Mouse (Mus musculus): ENCODE measurements around the gene Sowahb. TPM values are rescaled to one million over a fixed set of nuclear protein-coding genes. Genes with fewer than 3 reads are reported as not detected.
"Not testable (repeated sequence)": the region's sequence is repeated elsewhere in the genome, so short reads cannot be mapped to it uniquely, and the experiment has no call there.

Sowahb gene
- total RNA-seq, 2 experiments from 2014 or later, result not detected

DNA sequence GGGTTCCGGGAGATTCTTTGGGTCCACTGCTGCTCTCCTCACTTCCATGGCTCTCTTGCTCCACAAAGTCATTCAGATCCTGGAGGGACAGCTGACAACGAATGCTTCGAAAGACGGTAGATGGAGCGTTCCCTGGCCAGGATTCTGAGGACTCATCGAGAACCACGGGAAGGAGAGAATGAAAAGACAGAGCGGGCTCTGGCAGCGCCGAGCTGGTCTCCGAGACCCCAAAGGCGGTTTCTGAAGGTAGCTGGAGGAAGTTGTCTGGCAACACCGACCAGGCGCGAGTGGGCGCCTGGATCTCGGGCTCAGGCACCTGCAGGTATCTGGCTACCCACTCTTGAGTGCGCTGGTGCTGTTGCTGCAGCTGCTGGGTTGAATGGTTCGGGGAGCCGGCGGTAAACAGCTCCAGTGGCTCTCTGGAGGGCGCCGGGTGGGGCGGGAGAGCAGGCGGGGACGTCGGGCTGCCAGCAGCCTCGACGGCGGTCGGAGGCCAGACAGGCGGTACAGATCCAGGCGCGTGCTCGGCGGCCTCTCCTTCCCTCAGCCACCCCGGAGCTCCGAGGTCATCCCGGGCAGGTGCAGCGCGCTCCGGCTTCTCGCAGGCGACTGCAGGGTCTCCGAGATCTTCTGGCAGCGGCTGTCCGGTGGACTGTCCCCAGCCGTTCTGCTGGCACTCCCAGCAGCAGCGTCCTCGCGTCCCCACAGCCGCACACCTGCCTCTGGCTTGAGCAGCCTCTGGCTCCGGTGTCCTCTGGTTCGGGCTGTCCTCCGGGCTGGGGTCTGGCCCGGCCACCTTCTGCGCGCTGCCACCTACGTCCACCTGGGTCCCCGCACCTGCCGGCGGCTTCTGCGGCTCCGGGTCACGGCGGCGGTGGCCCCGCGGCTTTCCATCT lies 886 bp downstream of the Sowahb start:
- ATAC-seq (replicated peaks; ENCODE audit: poor library complexity, severe bottlenecking), result peak; percentile 23; the same call in 1 of the 2 replicates

DNA sequence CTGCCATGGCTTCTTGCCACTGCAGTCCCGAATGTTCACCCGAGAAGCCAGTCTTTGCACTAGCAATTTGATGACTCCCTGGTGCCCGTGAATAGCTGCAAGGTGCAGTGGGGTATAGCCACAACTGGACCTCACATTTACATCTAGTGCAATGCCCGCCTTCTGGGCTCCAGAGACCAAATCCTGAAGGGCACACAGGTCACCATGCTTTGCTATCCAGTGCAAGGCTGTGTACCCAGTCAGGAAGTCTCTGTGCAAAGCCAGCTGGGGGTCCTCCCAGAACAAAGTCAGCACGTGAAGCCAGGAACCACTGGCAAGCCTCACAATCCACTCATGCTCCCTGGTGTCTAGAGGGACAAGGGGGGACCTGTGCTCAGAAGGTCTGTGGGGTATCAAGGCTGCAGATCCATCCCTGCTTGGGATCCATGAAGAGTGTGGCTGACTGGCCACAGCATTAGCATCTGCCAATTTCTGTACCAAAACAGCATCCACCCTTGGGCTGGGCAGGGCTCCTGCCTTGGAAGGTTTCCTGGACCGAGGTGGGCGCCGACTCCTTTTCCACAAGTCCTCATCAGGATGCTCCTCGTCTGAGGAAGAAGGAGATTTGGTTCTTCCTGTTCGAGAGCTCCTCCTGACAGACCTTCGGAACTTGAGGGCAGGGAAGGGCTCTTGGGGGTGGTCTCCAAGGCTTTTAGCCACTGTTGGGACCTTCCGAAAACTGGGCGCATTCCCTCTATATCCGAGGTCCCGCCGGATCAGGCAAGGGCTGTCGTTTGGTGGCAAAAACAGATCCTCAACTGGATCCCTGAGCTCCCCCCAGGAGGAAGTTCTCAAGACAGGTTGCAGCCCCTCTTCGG lies 1.8 kb downstream of the Sowahb start:
- no peak for ATAC-seq (replicated peaks; ENCODE audit: poor library complexity, severe bottlenecking)

DNA sequence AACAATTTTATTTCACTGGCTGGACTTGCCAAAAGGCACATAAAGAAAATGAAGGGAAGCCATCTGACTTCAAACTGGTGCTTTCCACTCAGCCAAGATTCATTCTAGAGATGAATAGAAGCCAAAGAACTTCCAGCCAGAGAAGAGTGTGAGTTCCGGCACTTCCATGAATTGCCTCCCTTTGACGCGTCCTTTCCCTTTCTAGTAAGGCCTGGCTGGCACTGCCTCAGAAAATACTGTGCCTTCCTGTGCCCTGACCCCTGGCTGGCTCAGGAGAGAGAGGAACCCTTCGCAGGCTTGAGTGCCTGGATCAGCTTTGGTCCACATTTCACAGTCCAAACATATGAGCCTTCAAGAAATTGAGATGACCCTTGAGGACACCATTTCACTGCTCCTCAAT lies 2.8 kb downstream of the Sowahb start:
- ATAC-seq (replicated peaks; ENCODE audit: poor library complexity, severe bottlenecking), result no peak

DNA sequence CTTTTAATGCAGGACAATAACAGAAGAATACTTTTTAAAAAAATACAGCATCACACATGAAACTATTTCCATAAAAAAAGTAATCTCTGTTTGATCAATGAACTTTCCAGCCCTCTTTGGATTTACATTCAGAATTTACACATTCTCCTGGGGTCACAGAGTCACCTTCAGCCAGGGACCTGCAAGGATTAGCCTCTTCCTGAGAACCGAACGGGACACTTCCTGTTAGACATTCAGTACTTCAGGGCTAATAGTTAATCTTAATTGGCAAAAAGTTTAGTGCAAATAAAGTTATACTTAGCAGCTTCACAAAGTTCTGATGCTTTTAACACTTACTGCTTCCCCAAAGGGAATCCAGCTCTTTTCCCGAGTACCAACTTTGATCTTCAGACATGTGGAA lies 3.5 kb downstream of the Sowahb start:
- ATAC-seq (replicated peaks; ENCODE audit: poor library complexity, severe bottlenecking), result no peak

DNA sequence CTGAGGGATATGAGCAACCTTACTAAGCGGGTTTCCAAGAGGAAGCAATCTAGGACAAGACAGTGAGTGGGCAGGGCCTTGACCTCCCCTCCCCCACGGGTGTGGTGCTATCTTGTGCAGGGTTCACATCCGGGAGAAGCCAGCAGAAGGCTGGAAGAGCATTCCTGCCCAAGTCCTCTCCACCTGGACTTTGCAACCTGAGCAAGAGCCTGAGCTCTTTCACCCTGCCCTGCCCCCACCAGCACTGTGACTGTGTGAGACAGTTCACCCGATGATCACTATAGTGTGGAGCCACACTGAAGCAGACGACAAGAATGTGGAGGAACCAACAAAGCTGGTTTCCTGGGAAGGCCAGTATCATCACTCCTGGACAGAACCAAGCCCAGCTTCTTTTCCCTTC lies 4.7 kb downstream of the Sowahb start:
- ATAC-seq (replicated peaks; ENCODE audit: poor library complexity, severe bottlenecking), result no peak

DNA sequence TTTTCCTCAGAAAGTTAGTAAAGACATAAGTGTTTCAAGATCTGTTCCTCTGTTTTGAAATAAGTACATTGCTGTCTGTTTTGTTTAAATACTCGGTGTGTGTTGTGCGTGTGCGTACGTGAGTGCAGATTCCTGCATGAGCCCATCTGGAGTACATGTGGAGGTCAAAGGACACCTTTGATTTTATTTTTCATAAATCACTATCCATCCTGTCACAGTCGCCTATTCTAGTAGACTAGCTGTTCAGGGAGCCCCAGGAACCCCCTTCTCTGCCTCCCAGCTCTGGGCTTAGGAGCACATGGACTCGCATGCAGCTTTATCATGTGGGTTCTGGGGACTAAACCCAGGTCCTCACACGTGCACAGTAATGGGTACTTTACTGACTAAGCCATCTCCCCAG lies 8.6 kb downstream of the Sowahb start:
- no peak for ATAC-seq (replicated peaks; ENCODE audit: poor library complexity, severe bottlenecking)

DNA sequence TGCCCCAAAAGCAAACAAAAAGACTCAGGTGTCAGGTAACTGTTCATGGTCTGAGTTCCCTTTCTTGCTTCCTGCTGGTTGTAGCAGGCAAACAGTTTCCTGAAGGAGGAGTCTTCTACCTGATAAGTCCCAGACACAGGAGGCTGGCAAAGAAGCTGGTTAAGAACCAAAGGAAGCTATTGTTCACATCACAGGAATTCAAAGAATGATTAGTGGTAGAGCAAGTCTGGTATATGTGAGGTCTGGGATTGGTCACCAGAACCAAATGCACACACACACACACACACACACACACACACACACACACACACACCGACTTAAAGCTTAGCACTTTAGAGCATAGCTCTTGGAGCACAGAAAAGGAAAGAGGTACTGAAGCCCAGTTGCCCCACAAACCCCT lies 9.5 kb downstream of the Sowahb start:
- ATAC-seq (replicated peaks; ENCODE audit: poor library complexity, severe bottlenecking), result no peak

DNA sequence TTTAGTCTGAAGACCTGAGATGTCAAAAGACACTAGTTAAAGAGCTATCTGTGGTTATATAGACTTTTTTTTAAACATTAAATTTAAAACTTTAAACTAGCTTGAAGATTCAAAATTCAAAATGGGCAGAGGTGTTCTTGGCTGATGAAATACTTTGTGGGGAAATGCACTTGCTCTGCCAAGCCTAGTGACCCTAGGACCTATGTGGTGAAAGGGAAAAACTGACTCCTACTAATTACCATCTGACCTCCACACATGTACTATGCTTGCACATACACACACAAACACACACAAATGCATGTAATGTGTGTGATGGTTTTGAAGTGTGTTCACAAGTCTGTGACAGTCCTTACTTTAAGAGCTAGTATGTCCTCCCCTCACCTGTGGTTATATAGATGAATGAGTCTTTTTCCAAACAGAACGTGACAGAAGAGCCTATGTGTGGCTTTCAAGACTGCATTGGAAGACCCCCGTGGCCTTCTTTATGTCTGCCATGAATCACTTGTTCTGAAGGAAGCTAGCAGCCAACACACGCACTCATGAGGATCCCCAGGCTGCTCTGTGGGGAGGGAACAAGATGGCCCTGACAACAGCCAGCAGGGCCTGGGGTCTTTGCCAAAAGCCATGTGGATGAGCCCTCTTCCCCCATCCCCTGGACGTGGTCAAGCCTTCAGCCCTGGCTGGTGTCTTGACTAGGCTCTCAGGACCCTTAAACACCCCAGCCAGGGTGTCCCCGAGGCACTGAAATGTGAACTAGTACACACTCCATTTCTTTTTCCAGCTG lies 11.5 kb downstream of the Sowahb start:
- no peak for ATAC-seq (replicated peaks; ENCODE audit: poor library complexity, severe bottlenecking)

DNA sequence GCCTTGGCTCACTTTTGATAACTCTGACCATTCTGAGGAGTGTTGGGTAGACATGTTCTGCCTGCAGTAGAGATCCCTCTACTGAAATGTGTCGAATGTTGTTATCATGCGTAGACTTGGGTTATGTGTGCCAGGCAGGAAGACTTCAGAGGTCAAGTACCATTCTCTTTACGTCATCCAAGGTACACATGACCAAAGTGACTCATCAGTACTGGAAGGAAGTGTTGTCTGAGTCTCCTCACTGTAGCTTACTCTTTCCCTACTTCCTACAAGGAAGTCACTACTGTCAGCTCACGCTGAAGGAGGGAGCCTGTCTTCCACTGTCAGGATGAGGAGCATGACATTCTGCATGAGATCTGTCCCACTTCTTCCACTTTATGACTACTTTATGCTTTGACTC lies 12.2 kb downstream of the Sowahb start:
- ATAC-seq (replicated peaks; ENCODE audit: poor library complexity, severe bottlenecking), result 0 out of 2 replicates have a peak, but pooled peaks have one; percentile 35

DNA sequence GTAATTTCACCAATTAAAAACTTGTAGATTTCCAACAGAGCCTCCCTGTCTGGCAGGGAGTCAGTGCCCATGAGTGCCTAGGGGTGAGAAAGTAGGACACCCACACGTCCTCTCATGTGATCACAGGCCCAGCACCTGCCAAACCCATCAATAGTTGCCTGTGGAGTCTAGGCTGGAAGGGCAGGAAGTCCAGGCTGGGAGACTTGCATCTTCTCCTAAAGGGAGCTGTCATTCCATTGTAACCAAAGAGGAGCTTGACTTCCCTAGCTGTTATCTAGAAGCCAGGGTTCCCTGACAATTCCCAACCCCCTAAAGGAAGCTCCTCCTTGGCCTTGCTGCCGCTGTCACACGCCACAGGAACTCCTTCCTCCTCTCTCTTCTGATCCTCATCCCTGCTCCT lies 14.0 kb downstream of the Sowahb start:
- ATAC-seq (replicated peaks; ENCODE audit: poor library complexity, severe bottlenecking), result no peak

DNA sequence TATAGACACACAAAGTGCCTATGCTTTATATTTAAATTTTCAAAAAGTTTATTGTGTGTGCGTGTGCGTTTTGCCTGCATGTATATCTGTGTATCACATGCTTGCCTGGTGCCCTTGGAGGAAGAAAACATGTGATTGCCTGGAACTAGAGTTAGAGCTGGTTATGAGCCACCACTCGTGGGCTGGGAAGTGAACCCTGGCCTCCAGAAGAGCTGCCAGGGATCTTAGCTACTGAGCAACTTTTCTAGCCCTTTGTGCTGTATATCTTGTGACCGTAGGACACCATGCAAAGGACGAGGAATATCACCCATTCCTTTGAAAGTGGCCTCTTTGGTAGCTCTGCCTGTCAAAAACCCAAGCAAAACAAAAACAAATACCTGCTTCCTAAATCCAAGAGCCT lies 14.4 kb downstream of the Sowahb start:
- no peak for ATAC-seq (replicated peaks; ENCODE audit: poor library complexity, severe bottlenecking)

DNA sequence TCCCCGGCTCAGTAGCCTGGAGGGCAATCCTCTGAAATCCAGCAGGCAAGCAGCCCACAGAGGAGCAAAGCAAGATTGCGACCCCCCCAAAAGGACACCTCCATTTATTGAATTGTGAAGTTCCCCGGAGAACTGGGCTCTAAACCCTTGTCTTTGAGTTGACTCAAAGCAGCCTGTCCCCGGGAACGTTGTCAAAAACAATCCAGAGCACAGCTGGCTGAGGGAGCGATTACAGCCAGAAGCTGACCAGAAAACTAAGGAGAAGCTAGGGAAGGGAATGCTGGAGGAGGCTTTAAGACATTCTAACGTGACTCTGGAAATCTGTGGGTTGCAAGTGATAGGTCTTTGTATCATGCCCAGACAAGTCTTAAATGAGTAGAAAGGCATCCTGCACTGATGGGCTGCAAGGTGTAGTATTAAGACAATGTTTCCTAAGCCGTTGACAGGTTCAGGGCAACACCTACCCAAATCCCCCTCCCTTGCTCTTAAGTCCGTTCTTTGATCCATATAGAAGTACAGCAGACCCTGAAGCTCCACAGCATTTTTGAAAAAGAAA lies 17.6 kb downstream of the Sowahb start:
- ATAC-seq (replicated peaks; ENCODE audit: poor library complexity, severe bottlenecking), result no peak

DNA sequence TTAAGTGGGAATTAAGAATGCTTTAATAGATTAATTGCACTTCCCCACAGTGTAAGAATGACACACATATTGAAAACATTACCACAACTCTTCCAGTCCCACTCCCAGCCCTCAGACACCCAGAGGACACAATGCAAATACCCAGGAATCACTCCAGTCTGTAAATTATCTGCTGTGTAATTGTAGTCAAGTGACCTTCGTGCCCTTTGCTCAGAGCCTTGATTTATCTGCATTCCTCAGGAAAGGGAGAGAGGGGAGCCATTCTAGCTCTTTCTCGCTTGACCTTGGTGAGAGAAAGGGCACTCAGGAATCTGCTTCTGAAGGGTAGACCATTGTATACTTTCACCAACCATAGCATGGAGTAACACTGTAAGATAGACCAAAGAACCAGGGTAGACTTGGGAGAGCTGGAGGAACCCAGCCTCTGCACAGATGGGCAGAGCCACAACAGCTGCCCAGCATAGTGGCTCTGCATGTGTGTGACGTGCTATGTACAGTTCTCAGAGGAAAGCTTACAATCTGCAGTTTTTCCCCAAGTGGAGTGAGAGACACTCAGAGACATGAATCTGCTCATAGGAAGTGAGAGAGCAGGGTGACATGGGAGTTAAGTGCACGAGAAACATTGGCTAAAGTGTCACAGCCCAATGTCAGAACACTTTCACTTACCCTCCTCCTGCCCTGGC lies 18.2 kb downstream of the Sowahb start:
- 0 out of 2 replicates have a peak, but pooled peaks have one; percentile 22 for ATAC-seq (replicated peaks; ENCODE audit: poor library complexity, severe bottlenecking)

DNA sequence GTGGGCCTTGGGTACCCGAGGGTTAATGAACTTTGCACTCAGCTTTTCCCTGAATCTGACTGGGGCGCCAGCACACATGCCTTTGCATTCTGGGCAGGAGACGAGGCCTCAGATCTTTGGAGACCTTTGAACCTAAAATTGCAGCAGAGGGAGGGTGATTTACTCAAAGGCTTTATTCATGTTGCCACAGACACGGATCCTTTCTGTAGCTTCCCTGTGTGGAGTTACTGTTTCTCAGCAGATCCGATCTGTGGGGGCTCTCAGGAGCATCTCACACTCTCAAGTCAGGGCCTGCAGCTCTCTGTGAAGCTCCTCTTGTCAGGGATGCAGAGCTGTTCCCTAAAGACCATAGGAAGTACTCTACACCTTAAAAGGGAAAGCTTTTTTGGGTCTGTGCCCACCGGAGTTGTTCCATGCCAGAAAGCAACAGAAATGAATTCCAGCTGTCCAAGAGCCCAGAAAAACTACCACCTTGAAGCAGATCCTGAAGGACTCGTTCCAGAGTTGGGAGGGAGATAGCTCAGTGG lies 20.0 kb downstream of the Sowahb start:
- ATAC-seq (replicated peaks; ENCODE audit: poor library complexity, severe bottlenecking), result no peak

DNA sequence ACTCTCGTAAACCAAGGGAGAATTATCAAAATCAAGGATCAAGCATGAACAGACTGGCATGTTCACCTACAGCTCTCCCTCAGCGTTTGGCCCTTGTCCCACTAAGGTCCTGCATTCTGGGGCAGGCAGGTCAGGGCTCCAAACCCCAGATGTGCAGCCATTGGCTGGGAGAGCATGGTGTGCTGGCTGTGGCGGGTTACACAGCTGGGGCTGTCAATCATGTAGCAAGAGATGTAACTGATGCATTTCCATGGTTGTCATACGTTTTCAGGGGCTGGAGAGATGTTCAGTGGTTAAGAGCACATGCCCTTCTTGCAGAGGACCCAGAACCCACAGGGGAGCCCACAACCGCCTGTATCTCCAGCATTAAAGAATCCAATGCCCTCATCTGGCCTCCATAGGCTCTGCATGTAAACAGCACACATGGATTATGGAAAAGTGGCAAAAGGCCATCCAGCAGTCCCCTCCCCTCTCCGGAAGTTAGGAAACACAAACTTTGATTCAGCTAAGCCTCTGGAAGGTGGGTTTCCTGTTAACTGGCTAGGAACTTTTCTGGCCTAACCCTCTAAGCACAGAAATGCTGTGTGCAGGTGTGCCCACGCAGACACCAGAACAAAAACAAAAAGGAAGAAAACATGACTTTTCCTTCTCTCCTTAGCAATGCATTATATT lies 22.6 kb downstream of the Sowahb start:
- ATAC-seq (replicated peaks; ENCODE audit: poor library complexity, severe bottlenecking), result no peak

DNA sequence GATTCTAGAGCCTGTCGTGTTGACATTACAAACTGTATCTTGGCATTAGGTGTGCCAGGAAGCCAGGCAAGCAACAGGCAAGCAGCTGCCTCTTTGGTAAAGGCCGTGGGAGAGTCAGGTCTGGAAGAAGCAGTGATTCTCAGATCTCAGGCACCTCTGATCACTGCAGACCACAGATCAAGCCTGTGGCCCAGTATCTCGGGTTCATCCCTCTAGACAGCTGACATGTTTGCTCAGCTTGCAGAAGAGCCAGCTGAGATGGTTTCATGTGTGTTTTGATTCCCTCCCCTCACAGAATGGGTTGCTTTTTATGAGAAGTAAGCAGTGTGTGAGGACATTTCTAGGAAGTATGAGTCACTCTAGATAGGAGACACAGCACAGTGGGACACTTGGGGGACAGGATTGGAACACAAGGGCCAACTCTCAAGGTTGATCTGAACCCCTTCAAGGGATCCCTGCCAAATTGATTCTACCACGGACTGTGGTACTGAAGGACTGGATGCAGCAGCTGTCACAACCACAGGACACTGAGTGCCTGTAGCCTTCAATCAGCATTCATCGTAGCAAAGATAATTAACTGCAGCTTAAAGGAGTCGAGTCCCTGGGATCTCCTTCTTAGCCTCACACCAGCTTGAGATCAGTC lies 24.7 kb downstream of the Sowahb start:
- no peak for ATAC-seq (replicated peaks; ENCODE audit: poor library complexity, severe bottlenecking)

DNA sequence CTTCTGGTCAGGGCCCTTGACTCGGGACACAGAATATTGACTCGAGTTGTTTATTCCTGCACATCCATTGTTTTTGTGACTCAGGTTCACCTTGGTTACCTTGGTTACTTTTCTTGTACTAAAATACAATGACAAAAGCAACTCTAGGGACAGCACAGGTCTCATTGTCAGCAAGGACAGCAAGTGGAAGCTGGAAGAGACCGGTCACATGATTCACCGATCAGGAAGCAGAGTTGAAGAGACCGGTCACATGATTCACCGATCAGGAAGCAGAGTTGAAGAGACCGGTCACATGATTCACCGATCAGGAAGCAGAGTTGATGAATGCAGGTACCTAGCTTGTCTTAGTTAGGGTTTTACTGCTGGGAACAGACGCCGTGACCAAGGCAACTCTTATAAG lies 25.6 kb downstream of the Sowahb start:
- not testable (repeated sequence) for ATAC-seq (replicated peaks; ENCODE audit: poor library complexity, severe bottlenecking)

DNA sequence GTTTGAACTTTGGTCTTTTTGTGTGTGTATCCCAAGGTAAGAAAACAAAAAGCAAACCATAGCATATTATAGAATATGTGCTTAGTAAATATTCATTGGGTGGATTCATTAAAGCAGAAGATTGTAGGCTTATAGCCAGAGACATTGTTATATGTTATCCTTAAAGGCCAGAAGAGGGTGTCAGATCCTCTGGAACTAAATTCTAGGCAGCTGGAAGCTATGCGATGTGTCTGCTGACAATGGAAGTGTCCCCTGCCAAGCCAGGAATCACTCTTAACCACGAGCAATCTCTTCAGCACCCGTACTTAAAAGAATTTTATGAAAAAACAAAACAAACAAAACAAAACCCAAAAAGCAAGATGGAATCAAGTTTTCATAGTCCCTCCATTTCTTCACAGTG lies 27.1 kb downstream of the Sowahb start:
- no peak for ATAC-seq (replicated peaks; ENCODE audit: poor library complexity, severe bottlenecking)
